Mouse (Mus musculus) gastrocnemius, postnatal 36 days (tissue): ENCODE measurements around the gene Cdh18. TPM values are rescaled to one million over a fixed set of nuclear protein-coding genes. Genes with fewer than 3 reads are reported as not detected.

Experiments
- DNase-seq, 2 experiments: peaks; one replicate each; pipeline ENCODE4 v3.0.0; 2022
- intact Hi-C: fragments of 180-260 bp; cut with DNase I; formaldehyde crosslinking; loops from one replicate; pipeline ENCODE4 v1.15.1; 2025
- total RNA-seq, 2 experiments: library from RNA; stranded (reverse); gene quantifications; 2 replicates each; pipeline ENCODE4 v1.2.3; 2021

The Cdh18 gene
- total RNA-seq, 2 experiments from 2014 or later = not detected

DNA sequence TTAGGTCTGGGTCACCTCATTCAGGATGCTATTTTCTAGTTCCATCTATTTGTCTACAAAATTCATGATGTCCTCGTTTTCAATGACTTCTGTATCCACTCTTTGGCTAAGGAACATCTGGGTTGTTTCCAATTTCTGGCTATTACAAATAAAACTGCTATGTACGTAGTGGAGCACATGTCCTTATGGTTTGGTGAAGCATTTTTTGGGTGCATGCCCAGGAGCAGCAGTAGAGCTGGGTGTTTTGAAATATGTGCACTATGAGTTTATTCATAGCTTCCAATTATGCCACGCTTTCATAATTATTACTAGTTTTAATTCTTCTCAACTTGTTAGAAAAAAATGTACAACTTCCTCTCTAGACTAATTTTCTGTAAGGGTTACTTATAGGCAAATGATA, 871.2 kb downstream of the Cdh18 start:
- intact Hi-C loops = no loop called here
- DNase-seq = no peak

DNA sequence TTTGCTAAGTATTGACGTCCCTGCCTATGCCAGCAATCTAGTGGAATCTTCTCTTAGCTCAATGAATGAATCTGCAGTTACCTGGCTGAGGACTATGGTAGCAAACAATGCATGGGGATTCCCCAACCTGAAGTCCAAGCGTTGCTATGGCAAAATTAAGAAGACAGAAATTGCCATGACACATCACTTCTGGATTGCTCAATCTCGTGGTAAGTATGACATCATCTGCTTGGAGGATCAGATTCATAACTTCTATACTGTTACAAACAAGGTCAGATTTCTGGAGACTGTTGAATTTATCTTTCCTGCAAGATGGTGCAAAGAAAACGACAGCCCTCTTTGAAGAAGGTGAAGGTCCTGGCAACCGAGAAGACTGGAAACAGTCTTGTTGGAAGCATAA, 881.2 kb downstream of the Cdh18 start:
- intact Hi-C loops = no loop called here
- no peak for DNase-seq

DNA sequence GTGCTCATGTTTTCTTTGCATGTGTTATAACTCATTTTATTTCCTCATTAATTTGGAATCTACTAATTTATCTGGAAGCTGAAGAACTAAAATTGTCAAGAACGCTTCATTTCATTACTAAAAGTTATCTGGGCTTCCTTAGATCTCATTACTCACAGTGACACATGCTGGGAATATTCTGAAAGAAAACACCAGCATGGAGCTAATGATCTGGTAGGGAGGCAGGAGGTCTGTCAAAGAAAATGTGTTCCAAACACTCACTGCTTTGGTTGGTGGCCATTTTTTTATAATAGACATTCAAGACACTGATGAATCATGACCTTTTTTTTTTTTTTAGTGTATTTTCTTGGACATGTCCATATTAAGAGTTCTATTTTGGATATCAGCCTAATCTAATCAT, 899.7 kb downstream of the Cdh18 start:
- DNase-seq = no peak
- intact Hi-C loops = no loop called here

- intact Hi-C loops = no loop called here
- no peak for DNase-seq
Measured at GRCm38 (mm10) chr15:23452098-23452625, 903.3 kb downstream of the Cdh18 start.

DNA sequence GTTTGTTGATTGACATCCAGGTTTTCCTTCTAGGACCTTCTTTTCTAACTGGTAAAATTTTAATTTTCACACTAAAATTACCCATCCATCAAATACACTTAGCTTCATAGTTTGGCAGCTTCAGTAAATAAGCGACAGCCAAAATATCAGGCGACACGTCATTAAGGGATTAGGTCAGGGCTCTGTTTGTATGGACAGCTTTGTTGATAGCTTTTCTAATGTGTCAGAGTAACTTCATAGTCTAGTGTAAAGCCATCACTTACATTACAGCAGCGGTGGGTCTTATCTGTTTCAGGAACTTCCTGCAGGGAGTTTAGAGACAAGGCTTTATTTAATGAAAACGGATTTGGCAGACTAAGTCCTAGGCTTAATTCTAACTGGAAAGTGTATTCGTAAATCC, 904.5 kb downstream of the Cdh18 start:
- intact Hi-C loops = no loop called here
- DNase-seq = no peak

DNA sequence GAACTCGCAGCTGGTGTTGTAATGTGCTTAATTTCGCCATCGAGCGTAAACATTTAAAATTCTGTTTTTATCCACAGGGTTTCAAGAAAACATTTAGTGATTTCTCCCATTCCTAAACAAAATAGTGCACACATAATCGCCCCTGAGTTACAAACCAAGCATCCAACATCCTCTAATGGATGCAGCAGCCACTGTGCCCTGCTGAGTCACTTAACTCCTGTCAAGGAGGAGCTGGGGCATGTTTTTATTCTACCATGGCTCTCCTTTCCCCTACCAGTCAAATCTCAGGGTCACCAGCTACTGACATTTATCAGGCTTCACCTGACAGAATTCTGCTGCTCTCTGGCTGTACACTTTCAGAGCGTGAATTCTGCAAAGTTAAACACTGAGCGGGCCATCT, 906.5 kb downstream of the Cdh18 start:
- intact Hi-C loops = no loop called here
- DNase-seq = no peak

- no peak for DNase-seq
- intact Hi-C loops = no loop called here
Measured at GRCm38 (mm10) chr15:23457401-23457800, 908.6 kb downstream of the Cdh18 start.

DNA sequence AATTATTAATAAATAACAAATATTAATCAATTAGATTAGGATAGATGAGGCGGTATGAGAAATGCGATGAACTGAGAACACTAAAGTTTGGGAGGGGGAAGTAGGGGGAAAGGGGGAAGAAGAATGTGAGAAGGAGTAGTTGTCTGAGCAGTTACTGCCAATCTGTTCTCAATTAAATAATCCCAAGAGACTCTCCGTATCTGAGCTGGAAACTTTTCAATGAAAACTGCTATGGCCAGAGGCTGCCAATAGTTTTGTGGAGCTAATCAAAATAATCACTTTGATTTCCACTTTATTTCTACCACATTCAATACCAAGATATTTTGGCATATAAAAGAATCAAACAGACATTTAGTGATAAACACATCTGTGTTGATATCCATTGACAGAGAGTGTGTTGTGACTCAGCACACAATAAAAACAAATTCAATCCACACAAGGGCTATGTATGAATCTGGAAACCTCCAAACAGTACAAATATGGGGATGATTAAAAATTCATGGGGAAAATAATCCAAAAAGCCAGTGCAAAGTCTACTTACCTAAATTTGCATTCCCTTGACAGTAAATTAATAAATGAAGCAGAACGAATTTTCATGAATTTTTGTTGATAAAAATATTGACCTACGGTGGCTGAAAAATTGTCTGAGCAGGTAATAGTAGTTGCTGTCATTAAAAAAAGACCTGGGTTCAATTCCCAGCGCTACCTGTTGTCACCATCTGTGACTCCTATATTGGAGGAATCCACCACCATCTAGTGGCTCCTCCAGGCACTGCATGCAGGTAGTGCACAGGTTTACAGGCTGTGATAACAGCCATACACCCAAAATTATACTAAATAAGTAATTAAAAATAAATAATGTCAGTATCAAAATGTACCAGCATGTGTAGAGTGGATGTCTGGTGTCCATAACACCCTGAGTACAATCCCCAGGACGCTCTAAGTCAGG, 922.0 kb downstream of the Cdh18 start:
- no peak for DNase-seq
- intact Hi-C loops = no loop called here

DNA sequence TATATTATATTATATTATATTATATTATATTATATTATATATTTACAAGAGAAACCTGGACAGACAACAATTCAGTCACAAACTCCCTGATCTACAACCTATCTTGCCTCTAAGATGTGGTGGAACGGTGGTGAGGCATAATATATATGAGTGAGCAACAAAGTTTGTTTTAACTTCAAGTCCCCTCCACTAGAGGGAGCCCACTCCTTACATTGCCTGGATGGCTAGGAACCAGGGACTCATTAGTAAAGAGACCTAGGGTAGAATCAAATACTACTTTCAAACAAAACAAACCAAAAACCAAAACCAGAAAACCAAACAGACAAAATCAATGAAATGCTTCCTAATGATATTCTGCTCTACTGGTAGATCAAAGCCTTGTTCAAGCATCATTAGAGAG, 937.5 kb downstream of the Cdh18 start:
- DNase-seq = no peak
- intact Hi-C loops = no loop called here

DNA sequence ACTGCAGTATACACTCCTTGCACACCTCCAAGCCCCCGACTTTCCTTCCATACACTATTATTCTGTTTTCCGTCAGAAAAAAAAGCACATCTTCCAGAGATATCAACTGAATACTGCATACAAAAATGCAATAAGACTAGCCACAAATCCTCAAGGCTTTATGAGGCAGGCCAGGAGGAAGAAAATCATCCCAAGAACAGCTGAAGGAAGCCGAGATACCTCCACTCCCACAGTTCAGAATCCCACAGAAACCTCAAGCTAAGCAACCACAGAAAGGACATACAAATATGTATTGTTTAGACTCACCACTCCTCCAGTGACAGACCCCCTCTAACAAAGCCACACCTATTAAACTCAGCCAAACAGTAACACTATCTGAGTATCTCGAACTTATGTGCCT, 957.7 kb downstream of the Cdh18 start:
- intact Hi-C loops = no loop called here
- DNase-seq = no peak

- intact Hi-C loops = no loop called here
Measured at GRCm38 (mm10) chr15:23509694-23510093, 960.9 kb downstream of the Cdh18 start.

DNA sequence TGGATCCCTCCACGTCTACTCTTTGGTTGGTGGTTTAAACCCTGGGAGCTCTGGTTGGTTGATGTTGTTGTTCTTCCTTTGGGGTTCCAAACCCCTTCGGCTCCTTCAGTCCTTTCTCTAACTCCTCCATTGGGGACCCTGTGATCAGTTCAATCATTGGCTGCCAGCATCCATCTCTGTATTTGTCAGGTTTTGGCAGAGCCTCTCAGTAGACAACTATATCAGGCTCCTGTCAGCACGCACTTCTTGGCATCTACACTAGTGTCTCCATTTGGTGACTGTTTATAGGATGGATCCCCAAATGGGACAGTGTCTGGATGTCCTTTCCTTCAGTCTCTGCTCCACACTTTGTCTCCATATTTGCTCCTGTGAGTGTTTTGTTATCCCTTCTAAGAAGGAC, 967.0 kb downstream of the Cdh18 start:
- intact Hi-C loops = no loop called here
- no peak for DNase-seq

More at GRCm38 (mm10) chr15:23509694-23510093, 960.9 kb downstream of the Cdh18 start:
- DNase-seq = no peak

GRCm38 (mm10) chr15:23518079-23518478, 969.3 kb downstream of the Cdh18 start:
- intact Hi-C loops = no loop called here
- DNase-seq = no peak
